Mouse (Mus musculus) stomach, embryonic 15.5 days (tissue): ENCODE data around the gene Olfr1369-ps1. TPM values are rescaled to one million over a fixed set of nuclear protein-coding genes. Genes with fewer than 3 reads are reported as not detected.
A peak's percentile ranks its signal among the peaks of the same experiment; 100 is the strongest.

Experiments used
- ATAC-seq: fragments of 200-750 bp; cut with Nextera tagmentation; 2 replicates; pipeline ENCODE4 v1.8.0; 2017; ENCODE audit warnings: low read depth, moderate number of reproducible peaks, moderate TSS enrichment; ENCODE audit not compliant: insufficient read depth, low FRiP score
- H3K27ac ChIP-seq: fragments of 300-500 bp; sonication (generic); 2 replicates; pipeline ENCODE4 v1.5.1; 2015; ENCODE audit warnings: mild to moderate bottlenecking, inconsistent platforms
- H3K27me3 ChIP-seq: fragments of 300-500 bp; sonication (generic); replicated peaks from 2 replicates; pipeline ENCODE4 v1.6.1; 2015; ENCODE audit warnings: inconsistent platforms
- H3K36me3 ChIP-seq: fragments of 300-500 bp; sonication (generic); 2 replicates; pipeline ENCODE4 v1.6.1; 2015; ENCODE audit warnings: inconsistent platforms
- H3K4me1 ChIP-seq: fragments of 300-500 bp; sonication (generic); 2 replicates; pipeline ENCODE4 v1.6.1; 2015; ENCODE audit warnings: inconsistent platforms
- H3K4me2 ChIP-seq: fragments of 300-500 bp; sonication (generic); 2 replicates; pipeline ENCODE4 v1.6.1; 2015; ENCODE audit warnings: mild to moderate bottlenecking, inconsistent platforms
- H3K4me3 ChIP-seq: fragments of 300-500 bp; sonication (generic); replicated peaks from 2 replicates; pipeline ENCODE4 v1.5.1; 2015; ENCODE audit warnings: inconsistent platforms
- H3K9ac ChIP-seq: fragments of 300-500 bp; sonication (generic); 2 replicates; pipeline ENCODE4 v1.6.1; 2015; ENCODE audit warnings: inconsistent platforms
- H3K9me3 ChIP-seq: fragments of 300-500 bp; sonication (generic); 2 replicates; pipeline ENCODE4 v1.6.1; 2016; ENCODE audit warnings: inconsistent platforms
- WGBS: fragments of 180-500 bp; shearing (Covaris S2); methylation state at CpG from one replicate; pipeline ENCODE4 v1.1.7; 2015; 5-methylcytosine and 5-hydroxymethylcytosine counted together
- polyA plus RNA-seq: library from polyadenylated mRNA; unstranded; fragments of >200 nt; fragmentation: Nextera tagmentation; extraction: Ambion mirVana; gene quantifications from 2 replicates; pipeline ENCODE4 v1.2.1, GENCODE M21; 2015

The Olfr1369-ps1 gene
- polyA plus RNA-seq, 1 experiment from 2014 or later: not detected

- peak overlapping the region; percentile 89 for H3K4me2 ChIP-seq
- no peaks in the 10 kb centered on the region for H3K36me3 ChIP-seq
- peaks cover 9% of the 10 kb centered on the region; the same call in 1 of the 2 replicates for H3K4me1 ChIP-seq
- peak overlapping the region; percentile 32; the same call in 1 of the 2 replicates for H3K9ac ChIP-seq
- H3K9me3 ChIP-seq: no peaks in the 10 kb centered on the region
- ATAC-seq: peak; percentile 50; the same call in 1 of the 2 replicates
- H3K27me3 ChIP-seq: 0 out of 2 replicates have a peak, but pooled peaks cover 3% of the 10 kb centered on the region
- H3K4me3 ChIP-seq: peak overlapping the region; percentile 65
- under 1% methylated on average over 19 of the region's 19 CpGs for WGBS
- no peak overlapping the region for H3K27ac ChIP-seq
These were observed 47.6 kb downstream of the Olfr1369-ps1 start for GRCm38 (mm10) chr13:21158785-21159474.

GRCm38 (mm10) chr13:21159475-21159819 lies 48.2 kb downstream of the Olfr1369-ps1 start:
- H3K4me3 ChIP-seq: peak overlapping the region; percentile 65
- H3K9me3 ChIP-seq: no peaks in the 10 kb centered on the region
- WGBS: 1% methylated on average over 15 of the region's 15 CpGs
- H3K36me3 ChIP-seq: no peaks in the 10 kb centered on the region
- no peak overlapping the region for H3K27ac ChIP-seq
- H3K9ac ChIP-seq: peak overlapping the region; percentile 32; the same call in 1 of the 2 replicates
- 0 out of 2 replicates have a peak, but pooled peaks cover 3% of the 10 kb centered on the region for H3K27me3 ChIP-seq
- H3K4me2 ChIP-seq: peak overlapping the region; percentile 89
- peaks cover 9% of the 10 kb centered on the region; the same call in 1 of the 2 replicates for H3K4me1 ChIP-seq
- ATAC-seq: no peak

GRCm38 (mm10) chr13:21160041-21160511 lies 48.8 kb downstream of the Olfr1369-ps1 start:
- H3K4me2 ChIP-seq: peak overlapping the region; percentile 89
- no peak for ATAC-seq
- WGBS: 1% methylated on average over 16 of the region's 16 CpGs

GRCm38 (mm10) chr13:21160657-21161590 lies 49.6 kb downstream of the Olfr1369-ps1 start:
- Histone ChIP-seq H3K4me3 (peak overlapping the region; percentile 65), H3K36me3 (no peaks in the 10 kb centered on the region), H3K4me1 (peaks cover 9% of the 10 kb centered on the region; the same call in 1 of the 2 replicates), H3K9me3 (no peaks in the 10 kb centered on the region), H3K9ac (no peak overlapping the region), H3K27me3 (0 out of 2 replicates have a peak, but pooled peaks cover 3% of the 10 kb centered on the region), H3K27ac (no peak overlapping the region), H3K4me2 (peak overlapping the region; percentile 89)
- peak; percentile 81 for ATAC-seq
- 0% methylated on average over 32 of the region's 32 CpGs for WGBS

More at GRCm38 (mm10) chr13:21160041-21160511, 48.8 kb downstream of the Olfr1369-ps1 start:
- H3K36me3 ChIP-seq: no peaks in the 10 kb centered on the region
- peak overlapping the region; percentile 32; the same call in 1 of the 2 replicates for H3K9ac ChIP-seq
- H3K27me3 ChIP-seq: 0 out of 2 replicates have a peak, but pooled peaks cover 3% of the 10 kb centered on the region
- H3K9me3 ChIP-seq: no peaks in the 10 kb centered on the region
- H3K27ac ChIP-seq: no peak overlapping the region
- H3K4me1 ChIP-seq: peaks cover 9% of the 10 kb centered on the region; the same call in 1 of the 2 replicates
- H3K4me3 ChIP-seq: peak overlapping the region; percentile 65

GRCm38 (mm10) chr13:21161591-21161990 lies 50.3 kb downstream of the Olfr1369-ps1 start:
- Histone ChIP-seq H3K9ac (no peak overlapping the region), H3K4me2 (peak overlapping the region; percentile 89), H3K36me3 (no peaks in the 10 kb centered on the region), H3K27ac (no peak overlapping the region), H3K4me3 (peak overlapping the region; percentile 65; the same call in 1 of the 2 replicates), H3K9me3 (no peaks in the 10 kb centered on the region), H3K27me3 (0 out of 2 replicates have a peak, but pooled peaks cover 3% of the 10 kb centered on the region), H3K4me1 (peaks cover 9% of the 10 kb centered on the region; the same call in 1 of the 2 replicates)
- ATAC-seq: no peak
- WGBS: 34% methylated on average over 2 of the region's 2 CpGs

DNA sequence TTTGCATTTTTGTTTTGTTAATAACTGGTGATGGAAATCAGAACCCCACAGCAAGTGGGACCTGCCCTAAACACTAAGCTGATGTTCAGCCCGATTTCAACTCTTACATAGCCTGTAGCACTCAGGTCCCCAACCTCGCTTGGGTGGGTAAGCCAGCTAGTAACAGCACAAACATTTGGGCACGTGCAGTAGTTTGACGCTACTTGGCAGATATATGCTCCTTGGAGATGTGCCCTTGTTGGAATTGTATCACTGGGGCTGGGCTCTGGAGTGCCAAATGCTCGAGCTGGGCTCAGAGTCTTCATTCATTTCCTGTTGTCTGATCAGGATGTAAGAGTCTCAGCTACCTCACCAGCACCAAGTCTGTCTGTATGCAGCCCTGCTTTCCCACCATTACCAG lies 51.3 kb downstream of the Olfr1369-ps1 start:
- 62% methylated on average over 5 of the region's 5 CpGs for WGBS
- Histone ChIP-seq H3K9ac (no peak overlapping the region), H3K4me1 (peaks cover 9% of the 10 kb centered on the region; the same call in 1 of the 2 replicates), H3K9me3 (no peaks in the 10 kb centered on the region), H3K27me3 (0 out of 2 replicates have a peak, but pooled peaks cover 3% of the 10 kb centered on the region), H3K36me3 (no peaks in the 10 kb centered on the region), H3K27ac (no peak overlapping the region), H3K4me2 (no peak overlapping the region), H3K4me3 (no peak overlapping the region)
- no peak for ATAC-seq

GRCm38 (mm10) chr13:21166936-21167909 lies 55.9 kb downstream of the Olfr1369-ps1 start:
- peak overlapping the region; percentile 36; the same call in 1 of the 2 replicates for H3K27ac ChIP-seq

DNA sequence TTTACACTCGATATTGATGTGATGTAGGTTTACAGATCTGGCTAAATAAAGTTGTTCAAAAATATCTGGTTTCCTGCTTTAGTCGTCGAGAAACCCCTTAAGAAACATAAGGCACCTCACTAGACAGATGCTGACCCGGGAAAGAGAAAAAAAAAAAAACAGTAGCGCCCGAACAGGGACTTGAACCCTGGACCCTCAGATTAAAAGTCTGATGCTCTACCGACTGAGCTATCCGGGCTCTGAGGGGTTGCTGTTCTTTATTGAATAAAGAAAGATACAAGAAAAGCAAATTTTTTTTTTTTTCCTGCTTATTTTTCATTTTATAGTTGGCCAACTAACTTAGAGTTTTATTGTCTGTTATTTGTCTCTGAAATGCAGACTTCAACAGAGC lies 56.6 kb downstream of the Olfr1369-ps1 start:
- peak overlapping the region; percentile 84 for H3K4me2 ChIP-seq
- H3K9ac ChIP-seq: peak overlapping the region; percentile 42; the same call in 1 of the 2 replicates
- no peaks in the 10 kb centered on the region for H3K27me3 ChIP-seq
- WGBS: 0% methylated on average over 8 of the region's 8 CpGs
- H3K9me3 ChIP-seq: no peaks in the 10 kb centered on the region
- no peak overlapping the region for H3K27ac ChIP-seq
- no peak for ATAC-seq
- H3K4me3 ChIP-seq: peak overlapping the region; percentile 56
- 0 out of 2 replicates have a peak, but pooled peaks cover 2% of the 10 kb centered on the region for H3K4me1 ChIP-seq
- H3K36me3 ChIP-seq: no peaks in the 10 kb centered on the region

More at GRCm38 (mm10) chr13:21166936-21167909, 55.9 kb downstream of the Olfr1369-ps1 start:
- no peaks in the 10 kb centered on the region for H3K27me3 ChIP-seq
- no peaks in the 10 kb centered on the region for H3K4me1 ChIP-seq
- peak overlapping the region; percentile 20; the same call in 1 of the 2 replicates for H3K9ac ChIP-seq
- peak; percentile 47 for ATAC-seq
- no peaks in the 10 kb centered on the region for H3K36me3 ChIP-seq
- no peaks in the 10 kb centered on the region for H3K9me3 ChIP-seq
- WGBS: 1% methylated on average over 27 of the region's 27 CpGs
- H3K4me2 ChIP-seq: peak overlapping the region; percentile 84
- H3K4me3 ChIP-seq: peak overlapping the region; percentile 56

DNA sequence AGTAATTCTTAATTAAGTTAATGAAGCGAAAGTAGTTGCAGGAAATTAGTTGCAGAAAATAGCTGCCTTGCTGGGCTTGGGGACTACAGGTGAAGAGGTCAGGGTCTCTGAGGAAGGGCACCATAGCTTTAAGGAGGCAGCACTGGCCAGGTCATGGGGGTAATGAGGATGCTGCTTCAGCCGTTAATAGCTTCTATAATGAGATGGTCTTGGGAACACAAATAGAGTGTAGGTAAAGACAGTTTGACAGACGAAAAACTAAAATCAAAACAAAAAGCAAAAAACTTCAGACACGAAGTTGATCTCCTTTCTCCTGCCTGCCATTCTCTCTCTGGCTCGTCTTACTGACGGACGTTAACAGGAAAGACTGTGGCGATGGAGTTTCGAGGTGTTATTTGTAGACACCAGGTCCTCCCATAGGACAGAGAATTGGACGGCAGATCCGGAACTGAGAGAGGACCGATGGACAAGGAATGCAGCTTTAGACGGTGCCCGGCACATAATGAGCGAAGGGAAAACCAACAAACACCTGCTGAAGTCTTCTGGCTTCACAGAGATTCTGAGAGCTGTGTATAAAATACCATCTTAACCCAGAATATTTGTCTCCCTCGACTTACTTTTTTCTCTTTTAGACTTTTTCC lies 57.2 kb downstream of the Olfr1369-ps1 start:
- no peaks in the 10 kb centered on the region for H3K27me3 ChIP-seq
- no peaks in the 10 kb centered on the region for H3K9me3 ChIP-seq
- 0 out of 2 replicates have a peak, but pooled peaks cover 2% of the 10 kb centered on the region for H3K4me1 ChIP-seq
- H3K9ac ChIP-seq: peak overlapping the region; percentile 42; the same call in 1 of the 2 replicates
- ATAC-seq: no peak
- 1% methylated on average over 16 of the region's 16 CpGs for WGBS
- H3K27ac ChIP-seq: peak overlapping the region; percentile 58; the same call in 1 of the 2 replicates
- H3K36me3 ChIP-seq: no peaks in the 10 kb centered on the region
- H3K4me2 ChIP-seq: peak overlapping the region; percentile 84
- H3K4me3 ChIP-seq: peak overlapping the region; percentile 56
